Mouse (Mus musculus): ENCODE measurements around the gene Supt4a. TPM values are rescaled to one million over a fixed set of nuclear protein-coding genes. Genes with fewer than 3 reads are reported as not detected.

Gene Supt4a
- total RNA-seq (2021) = 10 to 100 TPM; 46.5 to 55.3 TPM

GRCm38 (mm10) chr11:87737175-87737740 is at the start of gene Supt4a:
Gene Supt4a, plus strand, starts transcription at chr11:87737552.
- intact Hi-C loops (cut with DNase I) = loop anchor here (5.0 to 10.0 kb wide), 3 partner anchors 115 to 468 kb away; partner anchors contain the start of genes Mks1 and Mrps23
- DNase-seq = peak; percentile 95 to 96

- intact Hi-C loops (cut with DNase I) = no loop called here
- DNase-seq = no peak
Measured at GRCm38 (mm10) chr11:87688478-87689203, 48.7 kb upstream of the Supt4a start.

GRCm38 (mm10) chr11:87689402-87689808 is 47.9 kb upstream of the Supt4a start:
- no peak for DNase-seq
- intact Hi-C loops (cut with DNase I) = no loop called here

- intact Hi-C loops (cut with DNase I) = no loop called here
- no peak for DNase-seq
Measured at GRCm38 (mm10) chr11:87690054-87690740, 47.2 kb upstream of the Supt4a start.

GRCm38 (mm10) chr11:87697131-87697682 is 40.1 kb upstream of the Supt4a start:
- intact Hi-C loops (cut with DNase I) = no loop called here

GRCm38 (mm10) chr11:87698126-87698525 is 39.2 kb upstream of the Supt4a start:
- no peak for DNase-seq
- intact Hi-C loops (cut with DNase I) = no loop called here

More at GRCm38 (mm10) chr11:87697131-87697682, 40.1 kb upstream of the Supt4a start:
- no peak for DNase-seq

- intact Hi-C loops (cut with DNase I) = no loop called here
Measured at GRCm38 (mm10) chr11:87701108-87701507, 36.2 kb upstream of the Supt4a start.

GRCm38 (mm10) chr11:87701877-87702620 is 35.3 kb upstream of the Supt4a start:
- intact Hi-C loops (cut with DNase I) = no loop called here
- DNase-seq = no peak

More at GRCm38 (mm10) chr11:87701108-87701507, 36.2 kb upstream of the Supt4a start:
- no peak for DNase-seq

- intact Hi-C loops (cut with DNase I) = no loop called here
- DNase-seq = no peak
Measured at GRCm38 (mm10) chr11:87703654-87704053, 33.7 kb upstream of the Supt4a start.

- no peak for DNase-seq
- intact Hi-C loops (cut with DNase I) = no loop called here
Measured at GRCm38 (mm10) chr11:87704289-87704688, 33.1 kb upstream of the Supt4a start.

GRCm38 (mm10) chr11:87707570-87707969 is 29.8 kb upstream of the Supt4a start:
- DNase-seq = no peak
- intact Hi-C loops (cut with DNase I) = no loop called here

GRCm38 (mm10) chr11:87708979-87709378 is 28.4 kb upstream of the Supt4a start:
- DNase-seq = no peak
- intact Hi-C loops (cut with DNase I) = no loop called here

GRCm38 (mm10) chr11:87709513-87710261 is 27.7 kb upstream of the Supt4a start:
- intact Hi-C loops (cut with DNase I) = no loop called here
- no peak for DNase-seq

GRCm38 (mm10) chr11:87710262-87710615 is 27.1 kb upstream of the Supt4a start:
- intact Hi-C loops (cut with DNase I) = no loop called here
- DNase-seq = no peak

GRCm38 (mm10) chr11:87712188-87712587 is 25.2 kb upstream of the Supt4a start:
- DNase-seq = no peak
- intact Hi-C loops (cut with DNase I) = no loop called here

- intact Hi-C loops (cut with DNase I) = no loop called here
- DNase-seq = no peak
Measured at GRCm38 (mm10) chr11:87715999-87716398, 21.4 kb upstream of the Supt4a start.

- intact Hi-C loops (cut with DNase I) = no loop called here
Measured at GRCm38 (mm10) chr11:87719526-87719925, 17.8 kb upstream of the Supt4a start.

GRCm38 (mm10) chr11:87720324-87720723 is 17.0 kb upstream of the Supt4a start:
- DNase-seq = no peak
- intact Hi-C loops (cut with DNase I) = no loop called here

More at GRCm38 (mm10) chr11:87719526-87719925, 17.8 kb upstream of the Supt4a start:
- DNase-seq = no peak

- intact Hi-C loops (cut with DNase I) = no loop called here
- no peak for DNase-seq
Measured at GRCm38 (mm10) chr11:87720839-87721238, 16.5 kb upstream of the Supt4a start.

GRCm38 (mm10) chr11:87722168-87722567 is 15.2 kb upstream of the Supt4a start:
- intact Hi-C loops (cut with DNase I) = no loop called here
- no peak for DNase-seq
